Mouse (Mus musculus): ENCODE measurements around the gene Plagl1. TPM values are rescaled to one million over a fixed set of nuclear protein-coding genes. Genes with fewer than 3 reads are reported as not detected.
"Not testable (repeated sequence)": the region's sequence is repeated elsewhere in the genome, so short reads cannot be mapped to it uniquely, and the experiment has no call there.

Gene Plagl1
- total RNA-seq (2021): 10 to 100 TPM; 17.5 to 23.7 TPM
- long read RNA-seq, experiment 1, partial matches to known transcripts: 0 of 3 reads
- long read RNA-seq, experiment 1, other reads (novel, unspliced or antisense): 3 of 3 reads
- long read RNA-seq, experiment 2, partial matches to known transcripts: 0 of 3 reads
- long read RNA-seq, experiment 2, other reads (novel, unspliced or antisense): 3 of 3 reads

GRCm38 (mm10) chr10:13060021-13060668, at the start of gene Plagl1:
Gene Plagl1, plus strand, starts transcription at chr10:13060504.
- peak; percentile 8 to 13 for DNase-seq (ENCODE audit: extremely low spot score in 1 of 2, low spot score in 2 of 2)
- H3K4me3 ChIP-seq: peak within 1 kb of the TSS; percentile 30

DNA sequence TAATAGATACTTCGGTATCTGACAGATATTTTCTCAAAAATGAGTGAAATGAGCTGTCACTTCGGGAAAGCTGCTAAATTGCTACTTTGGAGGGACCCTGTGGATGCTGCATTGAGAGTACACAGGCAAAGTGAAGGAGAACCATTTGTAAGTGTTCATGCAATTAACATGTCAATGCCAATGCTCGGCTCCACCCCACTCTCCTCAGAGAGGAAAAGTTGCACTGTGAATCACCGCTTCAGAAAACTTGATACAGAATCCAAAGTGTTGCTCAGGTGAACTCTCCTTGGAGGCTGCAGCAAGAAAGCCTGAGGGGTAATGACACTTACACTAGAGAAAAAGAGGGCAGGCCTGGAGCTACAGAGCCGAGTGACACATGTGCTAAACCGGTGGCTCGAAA, 46.3 kb upstream of the Plagl1 start:
- no peak for DNase-seq (ENCODE audit: extremely low spot score in 1 of 2, low spot score in 2 of 2)
- intact Hi-C loops (cut with DNase I): loop anchor here (10.0 kb wide), 1 partner anchor 1381 kb away; no protein-coding TSS in a partner anchor
- TF ChIP-seq CTCF (IDR thresholded peaks at IDR 0.05): no peak
- no peak overlapping the region for H3K4me3 ChIP-seq
- no peak overlapping the region for H3K27ac ChIP-seq

More at GRCm38 (mm10) chr10:13060021-13060668, at the start of gene Plagl1:
- no peak for TF ChIP-seq CTCF (IDR thresholded peaks at IDR 0.05)
- no peak within 1 kb of the TSS for H3K27ac ChIP-seq
- intact Hi-C loops (cut with DNase I): no loop called here

DNA sequence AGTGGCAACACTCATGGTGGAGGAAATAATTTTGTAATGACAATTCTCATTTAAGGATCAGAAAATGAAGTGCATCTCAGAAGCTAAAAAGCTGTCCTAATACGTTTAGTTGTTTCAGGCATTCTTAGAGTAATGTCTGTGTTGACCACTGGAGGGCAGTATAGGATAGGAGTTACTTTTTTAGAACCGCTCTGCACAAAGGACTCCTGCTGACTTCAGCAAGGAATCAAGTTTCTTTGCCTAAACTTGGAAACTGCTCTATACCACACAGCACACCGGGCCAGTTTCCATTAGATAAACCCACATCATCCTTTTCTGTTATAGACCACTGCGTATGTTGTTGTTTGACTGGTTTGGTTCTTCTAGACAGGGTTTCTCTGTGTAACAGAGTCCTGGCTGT, 43.7 kb upstream of the Plagl1 start:
- TF ChIP-seq CTCF (IDR thresholded peaks at IDR 0.05): peak; percentile 91
- no peak overlapping the region for H3K4me3 ChIP-seq
- DNase-seq (ENCODE audit: extremely low spot score in 1 of 2, low spot score in 2 of 2): peak; percentile 33 to 58
- intact Hi-C loops (cut with DNase I): loop anchor here (2.0 to 10.0 kb wide), 3 partner anchors 70 to 1378 kb away; no protein-coding TSS in a partner anchor
- H3K27ac ChIP-seq: no peak overlapping the region

GRCm38 (mm10) chr10:13018510-13018909, 41.8 kb upstream of the Plagl1 start:
- intact Hi-C loops (cut with DNase I): loop anchor here (1.0 to 10.0 kb wide), 3 partner anchors 411 to 1376 kb away; no protein-coding TSS in a partner anchor
- DNase-seq (ENCODE audit: extremely low spot score in 1 of 2, low spot score in 2 of 2): peak in 1 of 2 experiments; percentile 22
- Histone ChIP-seq H3K27ac (no peak overlapping the region), H3K4me3 (no peak overlapping the region)
- peak; percentile 71 for TF ChIP-seq CTCF (IDR thresholded peaks at IDR 0.05)

DNA sequence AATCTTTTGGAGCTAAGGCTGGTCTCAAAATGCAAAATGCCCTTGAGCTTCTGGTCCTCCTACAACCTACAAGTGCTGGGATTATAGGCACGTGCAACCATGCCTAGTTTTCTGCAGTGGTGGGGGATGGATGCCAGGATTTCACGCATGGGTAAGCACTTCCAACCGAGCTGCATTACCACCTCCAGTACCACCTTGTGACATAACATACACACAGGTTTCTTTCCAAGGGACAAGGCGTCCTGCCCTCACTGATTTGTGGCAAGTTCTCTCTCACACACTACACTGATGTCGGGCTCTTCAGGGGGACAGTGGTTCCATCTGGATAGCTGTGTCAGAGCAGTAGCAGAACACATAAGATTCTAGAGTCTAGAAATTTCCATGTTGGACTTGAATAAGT, 41.3 kb upstream of the Plagl1 start:
- no peak for DNase-seq (ENCODE audit: extremely low spot score in 1 of 2, low spot score in 2 of 2)
- intact Hi-C loops (cut with DNase I): loop anchor here (5.0 to 10.0 kb wide), 2 partner anchors 483 to 1376 kb away; no protein-coding TSS in a partner anchor
- TF ChIP-seq CTCF (IDR thresholded peaks at IDR 0.05): no peak
- H3K4me3 ChIP-seq: no peak overlapping the region
- no peak overlapping the region for H3K27ac ChIP-seq

DNA sequence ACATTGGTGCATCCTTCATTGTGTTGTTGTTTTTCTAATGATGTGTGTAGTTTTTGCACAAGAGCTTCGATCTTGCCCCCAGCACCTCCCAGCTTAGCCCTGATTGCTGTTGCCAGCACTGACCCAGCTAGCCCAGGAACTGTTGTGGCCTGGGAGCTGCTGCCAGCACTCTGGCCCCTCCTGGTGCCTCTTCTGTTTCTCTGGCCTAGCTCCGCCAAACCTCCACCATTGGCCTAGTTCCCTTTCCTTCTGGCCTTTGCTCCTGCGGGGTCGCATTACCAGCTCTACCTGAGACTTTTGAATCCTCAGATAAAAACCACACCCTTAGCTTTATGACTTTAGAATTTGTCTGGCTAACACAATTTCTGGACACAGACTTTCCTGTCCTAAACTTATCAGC, 38.2 kb upstream of the Plagl1 start:
- no peak for DNase-seq (ENCODE audit: extremely low spot score in 1 of 2, low spot score in 2 of 2)
- intact Hi-C loops (cut with DNase I): no loop called here
- Histone ChIP-seq H3K4me3 (no peak overlapping the region), H3K27ac (no peak overlapping the region)
- TF ChIP-seq CTCF (IDR thresholded peaks at IDR 0.05): no peak

DNA sequence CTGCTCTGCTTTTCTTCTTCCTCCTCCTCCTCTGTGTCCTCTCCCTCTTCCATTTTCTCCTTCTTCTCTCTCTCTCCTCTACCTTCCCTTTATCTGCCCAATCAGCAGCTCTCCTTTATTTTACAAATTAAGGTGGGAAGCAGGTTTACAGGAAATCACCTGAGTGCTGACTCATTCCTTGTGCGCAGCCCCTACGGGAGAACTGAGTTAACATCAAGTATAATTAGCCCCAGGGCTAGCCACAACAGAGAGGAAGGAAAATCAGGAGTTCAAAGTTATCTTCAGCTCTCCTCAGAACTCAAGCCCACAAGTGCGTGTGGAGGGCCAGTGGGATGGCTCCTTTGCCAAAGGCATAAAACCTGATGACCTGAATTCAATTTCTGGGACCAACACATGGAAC, 36.3 kb upstream of the Plagl1 start:
- DNase-seq (ENCODE audit: extremely low spot score in 1 of 2, low spot score in 2 of 2); H3K27ac ChIP-seq; intact Hi-C loops (cut with DNase I); H3K4me3 ChIP-seq: not testable (repeated sequence)

- intact Hi-C loops (cut with DNase I): no loop called here
- no peak for DNase-seq (ENCODE audit: extremely low spot score in 1 of 2, low spot score in 2 of 2)
- TF ChIP-seq CTCF (IDR thresholded peaks at IDR 0.05): no peak
- Histone ChIP-seq H3K27ac (no peak overlapping the region), H3K4me3 (no peak overlapping the region)
These were observed 32.6 kb upstream of the Plagl1 start for GRCm38 (mm10) chr10:13027702-13028101.

DNA sequence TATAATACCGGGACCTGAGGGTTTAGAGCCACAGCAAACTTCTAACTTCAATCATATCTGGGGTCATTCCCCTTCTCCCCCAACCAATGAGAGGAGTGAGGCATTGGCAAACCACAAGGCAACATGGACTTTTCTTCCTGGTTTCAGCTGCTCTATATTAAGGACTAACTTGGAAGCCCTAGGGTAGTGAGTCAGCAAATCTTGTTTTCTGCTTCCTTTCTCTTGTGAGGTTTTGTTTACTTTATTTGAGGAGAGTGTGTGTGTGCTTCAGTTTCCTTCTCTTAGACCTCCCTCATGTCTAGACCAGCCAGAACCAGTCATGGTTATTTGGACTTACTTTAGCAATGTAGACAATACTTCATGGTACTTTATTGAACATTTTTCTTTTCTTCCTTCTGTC, 32.1 kb upstream of the Plagl1 start:
- DNase-seq (ENCODE audit: extremely low spot score in 1 of 2, low spot score in 2 of 2): no peak
- intact Hi-C loops (cut with DNase I): no loop called here

DNA sequence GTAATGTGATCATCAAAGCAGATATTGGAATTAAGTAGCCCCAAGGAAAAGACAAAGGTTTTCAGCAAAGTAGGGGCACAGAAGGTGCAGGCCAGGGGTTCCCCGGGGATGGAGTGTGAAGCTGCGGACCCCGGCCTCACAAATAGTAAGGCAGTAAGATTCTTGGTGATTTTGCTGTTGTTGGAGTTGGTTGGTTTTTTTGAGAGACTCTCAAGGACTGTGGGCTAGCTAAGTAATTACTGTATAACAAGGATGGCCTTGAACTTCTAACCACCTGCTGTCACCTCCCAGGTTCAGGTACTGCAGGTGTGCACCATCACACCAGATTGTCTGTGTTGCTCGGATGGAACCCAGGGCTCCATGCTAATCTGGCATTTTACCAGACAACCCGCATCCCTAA, 30.9 kb upstream of the Plagl1 start:
- no peak overlapping the region for H3K27ac ChIP-seq
- H3K4me3 ChIP-seq: no peak overlapping the region
- intact Hi-C loops (cut with DNase I): no loop called here
- TF ChIP-seq CTCF (IDR thresholded peaks at IDR 0.05): no peak
- DNase-seq (ENCODE audit: extremely low spot score in 1 of 2, low spot score in 2 of 2): no peak

More for the DNA sequence above, 32.1 kb upstream of the Plagl1 start:
- Histone ChIP-seq H3K4me3 (no peak overlapping the region), H3K27ac (no peak overlapping the region)
- TF ChIP-seq CTCF (IDR thresholded peaks at IDR 0.05): no peak

- Histone ChIP-seq H3K4me3 (no peak overlapping the region), H3K27ac (no peak overlapping the region)
- DNase-seq (ENCODE audit: extremely low spot score in 1 of 2, low spot score in 2 of 2): no peak
- TF ChIP-seq CTCF (IDR thresholded peaks at IDR 0.05): no peak
- intact Hi-C loops (cut with DNase I): no loop called here
These were observed 25.0 kb upstream of the Plagl1 start for GRCm38 (mm10) chr10:13035270-13035669.

GRCm38 (mm10) chr10:13039637-13040174, 20.6 kb upstream of the Plagl1 start:
- intact Hi-C loops (cut with DNase I): no loop called here
- TF ChIP-seq CTCF (IDR thresholded peaks at IDR 0.05): no peak
- Histone ChIP-seq H3K4me3 (no peak overlapping the region), H3K27ac (no peak overlapping the region)
- DNase-seq (ENCODE audit: extremely low spot score in 1 of 2, low spot score in 2 of 2): no peak

Measured in left cerebral cortex, adult 2 months (tissue).